Mouse (Mus musculus) megakaryocyte, embryonic 14.5 days (primary cell): ENCODE results near the gene Plekhg2.

Source experiments
- FLI1 ChIP-seq: IDR thresholded peaks from 2 replicates; pipeline ENCODE4 v1.6.1; 2012; ENCODE audit warnings: low read length, inconsistent platforms, mixed read lengths
- GATA1 ChIP-seq: IDR thresholded peaks from 3 replicates; pipeline ENCODE4 v1.6.1; 2012; ENCODE audit warnings: mixed read lengths, low read length, inconsistent platforms, borderline replicate concordance

GRCm38 (mm10) chr7:28348601-28349000 lies 23.8 kb downstream of the Plekhg2 start:
- TF ChIP-seq FLI1 (no peak), GATA1 (no peak)
